Mouse (Mus musculus) adrenal gland, postnatal 36 days (tissue): ENCODE measurements around the gene Ubl7. TPM values are rescaled to one million over a fixed set of nuclear protein-coding genes. Genes with fewer than 3 reads are reported as not detected.

Experiments
- DNase-seq, 2 experiments: peaks; one replicate each; pipeline ENCODE4 v3.0.0; 2021; ENCODE audit warnings: mixed read lengths in 1 of 2
- total RNA-seq, 2 experiments: library from RNA; stranded (reverse); gene quantifications; 2 replicates each; pipeline ENCODE4 v1.2.3; 2021

Gene Ubl7
- total RNA-seq, 2 experiments from 2014 or later, result 68.5 to 87.0 TPM

DNA sequence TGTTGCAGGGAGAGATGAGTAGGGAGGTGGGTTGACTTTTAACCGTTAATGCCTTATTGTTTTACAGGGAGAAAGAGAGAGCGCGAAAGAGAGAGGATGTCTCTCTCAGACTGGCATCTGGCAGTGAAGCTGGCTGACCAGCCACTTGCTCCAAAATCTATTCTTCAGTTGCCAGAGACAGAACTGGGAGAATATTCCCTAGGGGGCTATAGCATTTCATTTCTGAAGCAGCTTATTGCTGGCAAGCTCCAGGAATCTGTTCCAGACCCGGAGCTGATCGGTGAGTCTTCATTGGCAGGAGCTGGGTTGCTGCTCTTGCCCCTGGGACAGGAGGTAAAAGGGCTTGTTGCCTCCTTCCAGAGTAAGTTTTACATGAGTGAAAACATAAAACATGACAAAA is 1.8 kb downstream of the Ubl7 start:
- DNase-seq, result no peak

DNA sequence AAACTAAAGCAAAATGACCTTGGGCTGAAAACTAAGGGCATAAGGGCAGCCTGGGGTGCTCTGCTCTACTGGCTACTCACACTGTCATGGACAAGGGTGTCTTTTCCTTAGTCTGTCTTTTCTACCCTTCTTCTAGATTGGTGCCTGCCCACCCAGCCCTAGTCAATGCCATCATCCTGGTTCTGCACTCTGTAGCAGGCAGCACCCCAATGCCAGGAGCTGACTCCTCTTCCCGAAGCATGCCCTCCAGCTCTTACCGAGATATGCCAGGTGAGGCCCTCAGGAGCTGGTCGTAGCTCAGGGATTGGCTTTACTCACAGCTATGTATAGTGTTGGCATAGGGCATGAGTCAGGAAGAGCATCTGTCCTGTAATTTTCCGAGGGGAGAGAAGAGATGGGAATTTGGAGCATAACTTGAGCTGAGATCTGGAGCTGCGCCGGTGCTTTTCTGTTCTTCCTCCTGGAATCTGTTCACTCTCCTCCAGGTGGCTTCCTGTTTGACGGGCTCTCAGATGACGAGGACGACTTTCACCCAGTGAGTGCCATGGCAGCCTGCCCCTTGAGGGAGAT is 10.8 kb downstream of the Ubl7 start:
- no peak for DNase-seq

- DNase-seq, result no peak
Observed at GRCm38 (mm10) chr9:57922381-57922780, 11.6 kb downstream of the Ubl7 start.

DNA sequence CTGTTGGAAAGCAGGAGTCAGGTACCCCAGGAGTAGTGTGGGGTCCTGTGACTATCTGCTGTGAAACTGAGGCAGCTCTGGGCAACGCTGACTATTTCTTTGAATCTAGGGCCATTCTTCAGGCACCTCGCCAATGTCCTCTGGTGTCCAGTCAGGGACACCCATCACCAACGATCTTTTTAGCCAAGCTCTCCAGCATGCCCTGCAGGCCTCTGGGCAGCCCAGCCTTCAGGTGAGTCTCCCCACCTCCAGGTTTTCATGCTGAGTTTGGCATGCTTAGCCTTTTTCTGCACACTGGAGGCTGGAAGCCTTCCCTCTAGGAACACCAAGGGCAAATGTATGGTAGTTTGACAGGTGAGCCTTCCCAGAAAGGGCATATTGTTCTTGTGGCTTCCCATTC is 12.3 kb downstream of the Ubl7 start:
- no peak for DNase-seq

DNA sequence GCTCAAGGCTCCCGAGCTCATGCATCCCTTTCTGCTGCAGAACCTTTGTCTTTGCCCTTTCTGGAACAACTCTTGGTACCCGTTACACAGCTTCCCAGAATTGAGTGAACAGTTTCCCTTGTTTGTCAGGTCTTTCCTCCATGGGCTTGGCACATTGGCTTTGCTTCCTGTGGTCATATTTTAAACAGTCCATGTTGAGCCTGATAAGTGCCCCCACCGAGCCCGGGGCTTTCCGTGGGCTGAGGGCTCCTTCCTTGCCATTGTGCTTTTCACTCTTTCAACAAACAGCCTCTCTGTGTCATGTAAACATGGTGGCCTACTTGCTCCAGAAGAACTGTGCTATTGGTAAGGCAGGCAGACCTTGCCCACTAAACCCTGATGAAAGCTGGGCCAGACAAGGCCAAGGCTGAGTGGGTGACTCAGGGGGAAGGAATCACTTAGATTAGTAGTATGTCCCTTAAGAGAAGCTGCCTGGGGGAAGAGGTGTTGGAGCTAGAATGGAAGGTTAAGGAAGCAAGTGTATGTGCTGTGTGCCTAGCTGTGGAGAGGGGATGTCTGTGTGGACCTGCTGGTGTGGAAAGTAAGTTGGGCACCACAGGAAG is 20.5 kb downstream of the Ubl7 start:
- DNase-seq, result peak in 1 of 2 experiments; percentile 35

- DNase-seq, result no peak
Observed at GRCm38 (mm10) chr9:57932253-57932652, 21.5 kb downstream of the Ubl7 start.

GRCm38 (mm10) chr9:57932831-57933602 is 22.2 kb downstream of the Ubl7 start:
- DNase-seq, result no peak

DNA sequence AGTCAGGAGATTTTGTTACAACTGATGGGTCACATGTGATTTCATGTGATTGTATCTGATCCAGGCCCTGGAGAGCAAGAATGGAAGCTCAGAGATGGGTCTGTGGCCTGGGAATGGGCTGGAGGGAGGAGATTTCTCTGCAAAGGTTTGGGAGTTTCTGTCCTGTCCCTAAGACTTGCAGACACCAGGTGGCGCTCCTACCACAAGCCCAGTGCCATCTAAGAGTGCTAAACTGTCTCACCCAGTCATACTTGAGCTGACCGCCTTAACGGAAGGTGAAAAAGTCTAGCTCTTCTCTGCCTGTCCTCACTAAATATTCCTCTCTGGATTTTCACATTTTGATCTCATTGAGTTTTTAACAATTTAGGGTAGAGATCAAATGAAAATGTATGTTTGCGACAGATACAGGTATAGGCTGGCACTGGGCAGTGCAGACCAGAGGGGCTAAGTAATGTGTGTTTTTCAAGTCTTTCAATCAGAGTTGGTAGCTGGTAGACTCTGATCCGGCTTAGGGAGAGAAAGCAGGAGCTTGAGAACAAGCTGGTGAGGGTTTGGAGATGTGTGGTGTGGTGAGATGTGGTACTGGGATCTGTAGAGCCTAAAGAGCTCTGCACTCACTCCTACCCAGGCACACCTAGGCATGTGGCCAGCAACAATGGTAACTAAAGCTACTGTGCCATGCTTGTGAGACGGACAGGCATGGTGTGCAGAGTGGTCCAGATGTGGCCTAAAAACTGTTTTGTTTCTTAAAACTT is 25.1 kb downstream of the Ubl7 start:
- DNase-seq, result peak; percentile 90 to 91

- DNase-seq, result no peak
Observed at GRCm38 (mm10) chr9:57937171-57937570, 26.4 kb downstream of the Ubl7 start.

- DNase-seq, result no peak
Observed at GRCm38 (mm10) chr9:57937651-57938050, 26.9 kb downstream of the Ubl7 start.

DNA sequence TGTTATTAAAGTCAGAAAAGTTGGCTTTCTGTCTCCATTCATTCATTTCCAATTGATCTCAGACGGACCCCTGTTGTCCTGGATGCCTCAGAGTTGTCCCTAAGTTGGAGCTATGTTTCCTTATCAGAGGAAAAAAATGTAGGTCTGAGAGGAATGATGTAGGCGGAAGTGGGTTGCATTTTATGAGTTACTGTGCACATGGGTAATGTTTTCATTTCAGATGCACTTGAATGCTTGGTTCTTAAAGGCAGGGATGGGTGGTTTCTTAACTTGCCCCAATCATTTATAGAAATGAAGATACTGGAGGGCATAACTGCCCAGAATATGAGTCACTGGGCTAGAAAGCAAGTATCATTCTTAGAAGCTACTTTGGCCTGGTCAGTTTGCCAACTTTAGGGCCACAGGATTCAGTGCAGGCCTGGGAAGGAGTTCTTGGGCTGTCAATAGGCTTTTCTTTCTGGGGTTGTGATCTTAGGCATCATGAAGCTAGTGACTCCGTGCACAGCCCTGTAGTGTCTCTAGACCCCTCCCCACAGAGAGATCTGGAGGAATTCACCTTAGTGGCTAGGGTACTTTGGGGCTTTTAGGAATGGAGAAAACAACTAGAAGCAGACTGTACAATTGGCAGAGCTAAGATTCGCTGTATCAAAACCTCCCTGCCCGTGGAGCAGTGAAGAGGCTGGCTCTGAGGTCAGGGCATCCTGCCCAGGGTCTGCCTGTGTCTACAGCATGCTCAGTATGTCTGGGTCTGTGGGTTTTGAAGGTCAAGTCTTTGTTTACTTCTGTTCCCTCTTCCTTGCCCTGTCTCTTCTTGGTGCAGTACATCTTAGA is 27.7 kb downstream of the Ubl7 start:
- DNase-seq, result no peak

- DNase-seq, result peak; percentile 88 to 90
Observed at GRCm38 (mm10) chr9:57939431-57940348, 28.9 kb downstream of the Ubl7 start, which contains the start of gene Sema7a. Gene Sema7a, plus strand, starts transcription at chr9:57940112.

DNA sequence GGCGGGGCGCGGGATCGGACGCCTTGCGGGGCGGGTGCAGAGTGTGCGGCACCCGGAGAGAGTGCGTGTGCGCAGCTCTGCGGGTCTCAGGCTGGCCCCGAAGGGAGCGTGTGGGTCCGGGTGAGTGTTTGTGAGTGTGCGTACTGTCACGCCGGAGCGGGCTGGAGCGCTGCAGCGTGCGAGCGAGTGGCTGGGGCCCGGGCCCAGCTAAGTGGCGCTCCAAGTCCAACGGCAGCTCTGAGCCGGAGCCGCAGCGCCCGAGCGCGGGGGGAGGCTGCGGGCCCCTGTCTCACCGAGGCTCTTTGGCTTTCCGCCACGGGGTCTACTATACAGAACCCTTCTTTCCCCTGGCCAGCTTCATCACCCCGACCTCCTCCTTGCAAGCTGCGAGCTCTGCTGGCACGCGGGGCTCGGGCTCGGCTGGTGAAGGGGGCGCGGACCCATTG is 29.6 kb downstream of the Ubl7 start:
- peak; percentile 58 to 69 for DNase-seq

GRCm38 (mm10) chr9:57940861-57941638 is 30.3 kb downstream of the Ubl7 start:
- no peak for DNase-seq

DNA sequence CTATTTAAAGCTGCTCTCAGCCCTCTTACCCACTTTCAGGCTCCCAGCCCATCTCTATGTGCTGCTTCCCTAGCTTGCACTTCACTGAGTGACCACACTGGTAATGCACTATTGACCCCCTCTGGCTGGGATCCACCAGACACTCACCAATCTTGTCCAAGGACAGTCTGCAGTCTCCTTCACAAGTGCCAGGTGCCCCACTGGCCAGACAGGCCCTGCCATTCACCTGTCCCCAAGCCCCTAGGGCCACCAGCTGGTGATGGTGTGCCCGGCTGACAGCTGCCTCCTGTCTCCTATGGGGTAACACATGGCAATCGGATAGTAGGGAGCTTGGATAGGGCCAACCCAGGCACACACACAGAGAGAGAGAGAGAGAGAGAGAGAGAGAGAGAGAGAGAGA is 31.3 kb downstream of the Ubl7 start:
- DNase-seq, result no peak

DNA sequence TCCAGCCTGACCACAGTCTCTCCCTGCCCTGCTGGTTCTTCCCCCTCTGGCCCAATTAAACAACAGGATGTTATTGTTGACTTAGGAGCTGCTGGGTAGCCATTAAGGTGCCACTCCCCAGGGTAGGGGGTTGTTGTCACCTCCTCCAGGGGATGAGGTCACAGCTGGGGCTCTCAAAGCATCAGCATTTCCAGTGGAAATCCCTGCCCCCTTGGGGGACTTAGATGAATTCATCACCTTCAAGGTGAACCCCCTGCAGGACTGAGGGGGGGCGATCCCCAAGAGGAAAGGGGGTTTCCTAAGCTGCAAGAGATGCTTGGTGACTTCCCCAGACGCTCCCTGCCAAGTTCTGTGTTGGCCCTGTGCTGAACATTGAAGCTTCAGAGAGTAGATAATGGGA is 32.3 kb downstream of the Ubl7 start:
- no peak for DNase-seq

DNA sequence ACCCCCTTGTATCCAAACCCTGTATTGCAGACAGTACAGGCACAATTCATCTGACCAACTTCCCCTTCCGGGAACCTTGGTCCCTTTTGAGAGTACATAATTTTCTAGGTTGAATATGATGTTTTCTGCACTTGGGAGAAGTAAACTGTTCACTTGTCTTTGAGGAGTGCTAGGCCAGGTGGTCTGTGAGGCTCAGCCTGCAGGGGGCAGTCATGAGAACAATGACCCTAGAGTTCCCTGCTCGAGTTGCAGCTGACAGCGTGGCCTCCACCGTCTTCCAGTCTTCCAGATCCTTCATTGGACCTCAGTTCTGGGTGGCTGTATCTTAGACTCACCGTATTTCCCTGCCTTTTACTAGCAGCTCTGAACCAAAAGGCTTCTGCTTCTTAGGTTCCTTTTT is 33.8 kb downstream of the Ubl7 start:
- DNase-seq, result peak; percentile 71 to 85

GRCm38 (mm10) chr9:57945771-57946616 is 35.2 kb downstream of the Ubl7 start:
- no peak for DNase-seq
